Mouse (Mus musculus) forebrain, embryonic 13.5 days (tissue): Measurements from ENCODE around the gene Cldn3. TPM values are rescaled to one million over a fixed set of nuclear protein-coding genes. Genes with fewer than 3 reads are reported as not detected.

ENCODE experiments used
- ATAC-seq: fragments of 200-750 bp; cut with Nextera tagmentation; 2 replicates; pipeline ENCODE4 v1.8.0; 2017
- H3K27ac ChIP-seq: fragments of 300-500 bp; sonication (generic); 2 replicates; pipeline ENCODE4 v1.5.1; 2015; ENCODE audit warnings: inconsistent platforms, mild to moderate bottlenecking, moderate library complexity
- H3K27me3 ChIP-seq: fragments of 300-500 bp; sonication (generic); 2 replicates; pipeline ENCODE4 v1.6.1; 2015; ENCODE audit warnings: mild to moderate bottlenecking, inconsistent platforms
- H3K36me3 ChIP-seq: fragments of 300-500 bp; sonication (generic); 2 replicates; pipeline ENCODE4 v1.6.1; 2015; ENCODE audit warnings: mild to moderate bottlenecking, inconsistent platforms; ENCODE audit not compliant: poor library complexity, severe bottlenecking
- H3K4me1 ChIP-seq: fragments of 300-500 bp; sonication (generic); 2 replicates; pipeline ENCODE4 v1.6.1; 2015; ENCODE audit warnings: inconsistent platforms
- H3K4me2 ChIP-seq: fragments of 300-500 bp; sonication (generic); 2 replicates; pipeline ENCODE4 v1.6.1; 2015; ENCODE audit warnings: inconsistent platforms, mild to moderate bottlenecking, moderate library complexity
- H3K4me3 ChIP-seq: fragments of 300-500 bp; sonication (generic); 2 replicates; pipeline ENCODE4 v1.5.1; 2015; ENCODE audit warnings: mild to moderate bottlenecking, inconsistent platforms
- H3K9ac ChIP-seq: fragments of 300-500 bp; sonication (generic); 2 replicates; pipeline ENCODE4 v1.6.1; 2015; ENCODE audit warnings: mild to moderate bottlenecking, inconsistent platforms
- H3K9me3 ChIP-seq: fragments of 300-500 bp; sonication (generic); replicated peaks from 2 replicates; pipeline ENCODE4 v1.6.1; 2016; ENCODE audit warnings: inconsistent platforms
- WGBS: fragments of 180-500 bp; shearing (Covaris S2); methylation state at CpG from one replicate; pipeline ENCODE4 v1.1.7; 2015; 5-methylcytosine and 5-hydroxymethylcytosine counted together
- polyA plus RNA-seq: library from polyadenylated mRNA; unstranded; fragments of >200 nt; fragmentation: Nextera tagmentation; extraction: Ambion mirVana; gene quantifications from 2 replicates; pipeline ENCODE4 v1.2.1, GENCODE M21; 2015

Cldn3 gene
- polyA plus RNA-seq, 1 experiment from 2014 or later, result 3.1 TPM

- H3K9ac ChIP-seq, result peak overlapping the region; percentile 68
- peak overlapping the region; percentile 60 for H3K4me3 ChIP-seq
- peak overlapping the region; percentile 96 for H3K27ac ChIP-seq
- no peaks in the 10 kb centered on the region for H3K36me3 ChIP-seq
- 0 out of 2 replicates have a peak, but pooled peaks cover 8% of the 10 kb centered on the region for H3K27me3 ChIP-seq
- no peaks in the 10 kb centered on the region for H3K9me3 ChIP-seq
- peak overlapping the region; percentile 73 for H3K4me2 ChIP-seq
- no peak for ATAC-seq
- H3K4me1 ChIP-seq, result peaks cover 36% of the 10 kb centered on the region
- WGBS, result 63% methylated on average over 7 of the region's 7 CpGs
Observed at GRCm38 (mm10) chr5:135010320-135010709, 24.3 kb downstream of the Cldn3 start.

- H3K9me3 ChIP-seq, result no peaks in the 10 kb centered on the region
- no peak overlapping the region for H3K27ac ChIP-seq
- H3K27me3 ChIP-seq, result 0 out of 2 replicates have a peak, but pooled peaks cover 8% of the 10 kb centered on the region
- no peaks in the 10 kb centered on the region for H3K36me3 ChIP-seq
- peaks cover 36% of the 10 kb centered on the region for H3K4me1 ChIP-seq
- H3K4me2 ChIP-seq, result peak overlapping the region; percentile 73
- ATAC-seq, result no peak
- no peak overlapping the region for H3K9ac ChIP-seq
- 76% methylated on average over 25 of the region's 25 CpGs for WGBS
- peak overlapping the region; percentile 60; the same call in 1 of the 2 replicates for H3K4me3 ChIP-seq
Observed at GRCm38 (mm10) chr5:135010841-135011743, 25.1 kb downstream of the Cldn3 start.

- Histone ChIP-seq H3K9me3 (no peaks in the 10 kb centered on the region), H3K27me3 (0 out of 2 replicates have a peak, but pooled peaks cover 8% of the 10 kb centered on the region), H3K4me1 (peaks cover 36% of the 10 kb centered on the region), H3K4me3 (peak overlapping the region; percentile 6; the same call in 1 of the 2 replicates), H3K9ac (no peak overlapping the region), H3K4me2 (peak overlapping the region; percentile 8; the same call in 1 of the 2 replicates), H3K36me3 (no peaks in the 10 kb centered on the region), H3K27ac (no peak overlapping the region)
- 34% methylated on average over 26 of the region's 26 CpGs for WGBS
- no peak for ATAC-seq
Observed at GRCm38 (mm10) chr5:135011809-135012613, 26.0 kb downstream of the Cldn3 start.

GRCm38 (mm10) chr5:135012671-135013441, 26.8 kb downstream of the Cldn3 start:
- Histone ChIP-seq H3K9me3 (no peaks in the 10 kb centered on the region), H3K4me3 (peak overlapping the region; percentile 6; the same call in 1 of the 2 replicates), H3K4me2 (no peak overlapping the region), H3K27ac (no peak overlapping the region), H3K9ac (no peak overlapping the region), H3K4me1 (peaks cover 34% of the 10 kb centered on the region), H3K27me3 (0 out of 2 replicates have a peak, but pooled peaks cover 8% of the 10 kb centered on the region), H3K36me3 (no peaks in the 10 kb centered on the region)
- 5% methylated on average over 16 of the region's 16 CpGs for WGBS
- ATAC-seq, result no peak

GRCm38 (mm10) chr5:135015497-135015896, 29.5 kb downstream of the Cldn3 start:
- H3K9ac ChIP-seq, result no peak overlapping the region
- no peak overlapping the region for H3K4me3 ChIP-seq
- H3K4me2 ChIP-seq, result no peak overlapping the region
- H3K4me1 ChIP-seq, result peaks cover 21% of the 10 kb centered on the region
- no peak overlapping the region for H3K27ac ChIP-seq
- H3K27me3 ChIP-seq, result 0 out of 2 replicates have a peak, but pooled peaks cover 8% of the 10 kb centered on the region
- peak; percentile 30; the same call in 1 of the 2 replicates for ATAC-seq
- H3K9me3 ChIP-seq, result no peaks in the 10 kb centered on the region
- no peaks in the 10 kb centered on the region for H3K36me3 ChIP-seq
- 15% methylated on average over 7 of the region's 7 CpGs for WGBS

GRCm38 (mm10) chr5:135016224-135016759, 30.3 kb downstream of the Cldn3 start:
- Histone ChIP-seq H3K27ac (no peak overlapping the region), H3K4me1 (peaks cover 15% of the 10 kb centered on the region), H3K4me2 (no peak overlapping the region), H3K27me3 (0 out of 2 replicates have a peak, but pooled peaks cover 7% of the 10 kb centered on the region), H3K9ac (no peak overlapping the region), H3K9me3 (no peaks in the 10 kb centered on the region), H3K4me3 (no peak overlapping the region), H3K36me3 (no peaks in the 10 kb centered on the region)
- WGBS, result 64% methylated on average over 4 of the region's 4 CpGs
- no peak for ATAC-seq

GRCm38 (mm10) chr5:135021814-135022213, 35.8 kb downstream of the Cldn3 start:
- 56% methylated on average over 6 of the region's 6 CpGs for WGBS

GRCm38 (mm10) chr5:135023344-135024173, 37.5 kb downstream of the Cldn3 start, which contains the start of gene Stx1a:
Stx1a (plus strand) TSS chr5:135023482.
- H3K4me3 ChIP-seq, result peak within 1 kb of the TSS; percentile 68
- peak within 1 kb of the TSS; percentile 10; the same call in 1 of the 2 replicates for H3K27ac ChIP-seq
- peak within 1 kb of the TSS; percentile 95 for H3K4me2 ChIP-seq
- ATAC-seq, result peak; percentile 94
- H3K9me3 ChIP-seq, result no peaks in the 10 kb centered on the region
- H3K9ac ChIP-seq, result peak within 1 kb of the TSS; percentile 81
- H3K4me1 ChIP-seq, result peaks cover 44% of the 10 kb centered on the region
- WGBS, result under 1% methylated on average over 56 of the region's 61 CpGs
- no peaks in the 10 kb centered on the region for H3K36me3 ChIP-seq
- H3K27me3 ChIP-seq, result no peaks in the 10 kb centered on the region

More at GRCm38 (mm10) chr5:135021814-135022213, 35.8 kb downstream of the Cldn3 start:
- Histone ChIP-seq H3K9me3 (no peaks in the 10 kb centered on the region), H3K9ac (no peak overlapping the region), H3K36me3 (no peaks in the 10 kb centered on the region), H3K4me1 (peaks cover 44% of the 10 kb centered on the region), H3K4me3 (no peak overlapping the region), H3K27ac (no peak overlapping the region), H3K27me3 (no peaks in the 10 kb centered on the region), H3K4me2 (no peak overlapping the region)
- ATAC-seq, result peak; percentile 28; the same call in 1 of the 2 replicates

- no peak overlapping the region for H3K27ac ChIP-seq
- ATAC-seq, result no peak
- peaks cover 44% of the 10 kb centered on the region for H3K4me1 ChIP-seq
- H3K36me3 ChIP-seq, result no peaks in the 10 kb centered on the region
- peak overlapping the region; percentile 68; the same call in 1 of the 2 replicates for H3K4me3 ChIP-seq
- H3K9me3 ChIP-seq, result no peaks in the 10 kb centered on the region
- no peak overlapping the region for H3K9ac ChIP-seq
- H3K4me2 ChIP-seq, result peak overlapping the region; percentile 95
- no peaks in the 10 kb centered on the region for H3K27me3 ChIP-seq
- 78% methylated on average over 11 of the region's 11 CpGs for WGBS
Observed at GRCm38 (mm10) chr5:135024665-135025224, 38.7 kb downstream of the Cldn3 start.

- no peak for ATAC-seq
- peaks cover 44% of the 10 kb centered on the region for H3K4me1 ChIP-seq
- no peaks in the 10 kb centered on the region for H3K36me3 ChIP-seq
- peak overlapping the region; percentile 30 for H3K9ac ChIP-seq
- WGBS, result 23% methylated on average over 7 of the region's 7 CpGs
- H3K4me3 ChIP-seq, result no peak overlapping the region
- peak overlapping the region; percentile 7; the same call in 1 of the 2 replicates for H3K4me2 ChIP-seq
- no peaks in the 10 kb centered on the region for H3K27me3 ChIP-seq
- H3K9me3 ChIP-seq, result no peaks in the 10 kb centered on the region
- no peak overlapping the region for H3K27ac ChIP-seq
Observed at GRCm38 (mm10) chr5:135025899-135026298, 39.9 kb downstream of the Cldn3 start.
